Mouse (Mus musculus) neural tube, embryonic 11.5 days (tissue): Measurements from ENCODE around the gene 4930447C04Rik. TPM values are rescaled to one million over a fixed set of nuclear protein-coding genes. Genes with fewer than 3 reads are reported as not detected.

Experiments used
- ATAC-seq: fragments of 200-750 bp; cut with Nextera tagmentation; 2 replicates; pipeline ENCODE4 v1.8.0; 2017; ENCODE audit warnings: moderate number of reproducible peaks, mild to moderate bottlenecking, moderate TSS enrichment, moderate library complexity; ENCODE audit not compliant: insufficient read depth, low FRiP score, low TSS enrichment
- DNase-seq: peaks from one replicate; pipeline ENCODE4 v3.0.0-alpha.2; 2015; ENCODE audit warnings: low spot score
- H3K27ac ChIP-seq: fragments of 300-500 bp; sonication (generic); 2 replicates; pipeline ENCODE4 v1.5.1; 2014; ENCODE audit warnings: low read depth, mild to moderate bottlenecking, low read length
- H3K27me3 ChIP-seq: fragments of 300-500 bp; sonication (generic); 2 replicates; pipeline ENCODE4 v1.6.1; 2014; ENCODE audit warnings: mild to moderate bottlenecking, low read length, mixed read lengths; ENCODE audit not compliant: control insufficient read depth, insufficient read depth
- H3K36me3 ChIP-seq: fragments of 300-500 bp; sonication (generic); 2 replicates; pipeline ENCODE4 v1.6.1; 2014; ENCODE audit warnings: mild to moderate bottlenecking, low read length, moderate library complexity, mixed read lengths; ENCODE audit not compliant: control insufficient read depth, insufficient read depth
- H3K4me1 ChIP-seq: fragments of 300-500 bp; sonication (generic); 2 replicates; pipeline ENCODE4 v1.6.1; 2014; ENCODE audit warnings: low read length, mixed read lengths; ENCODE audit not compliant: control insufficient read depth, insufficient read depth
- H3K4me2 ChIP-seq: fragments of 300-500 bp; sonication (generic); 2 replicates; pipeline ENCODE4 v1.6.1; 2014; ENCODE audit warnings: low read depth, mild to moderate bottlenecking, moderate library complexity
- H3K4me3 ChIP-seq: fragments of 300-500 bp; sonication (generic); 2 replicates; pipeline ENCODE4 v1.5.1; 2014; ENCODE audit warnings: low read depth, low read length
- H3K9ac ChIP-seq: fragments of 300-500 bp; sonication (generic); 2 replicates; pipeline ENCODE4 v1.6.1; 2014; ENCODE audit warnings: mild to moderate bottlenecking, low read length
- H3K9me3 ChIP-seq: fragments of 300-500 bp; sonication (generic); 2 replicates; pipeline ENCODE4 v1.6.1; 2016; ENCODE audit warnings: low read length; ENCODE audit not compliant: control insufficient read depth
- WGBS: fragments of 180-500 bp; shearing (Covaris S2); extraction: QIAGEN DNeasy Blood & Tissue Kit; methylation state at CpG from one replicate; pipeline ENCODE4 v1.1.7; 2014; 5-methylcytosine and 5-hydroxymethylcytosine counted together
- polyA plus RNA-seq: library from polyadenylated mRNA; unstranded; fragments of >200 nt; fragmentation: Nextera tagmentation; extraction: Ambion mirVana; gene quantifications from 2 replicates; pipeline ENCODE4 v1.2.1, GENCODE M21; 2014

Gene 4930447C04Rik
- polyA plus RNA-seq, result 1.9 and 2.6 TPM in 2 replicates

DNA sequence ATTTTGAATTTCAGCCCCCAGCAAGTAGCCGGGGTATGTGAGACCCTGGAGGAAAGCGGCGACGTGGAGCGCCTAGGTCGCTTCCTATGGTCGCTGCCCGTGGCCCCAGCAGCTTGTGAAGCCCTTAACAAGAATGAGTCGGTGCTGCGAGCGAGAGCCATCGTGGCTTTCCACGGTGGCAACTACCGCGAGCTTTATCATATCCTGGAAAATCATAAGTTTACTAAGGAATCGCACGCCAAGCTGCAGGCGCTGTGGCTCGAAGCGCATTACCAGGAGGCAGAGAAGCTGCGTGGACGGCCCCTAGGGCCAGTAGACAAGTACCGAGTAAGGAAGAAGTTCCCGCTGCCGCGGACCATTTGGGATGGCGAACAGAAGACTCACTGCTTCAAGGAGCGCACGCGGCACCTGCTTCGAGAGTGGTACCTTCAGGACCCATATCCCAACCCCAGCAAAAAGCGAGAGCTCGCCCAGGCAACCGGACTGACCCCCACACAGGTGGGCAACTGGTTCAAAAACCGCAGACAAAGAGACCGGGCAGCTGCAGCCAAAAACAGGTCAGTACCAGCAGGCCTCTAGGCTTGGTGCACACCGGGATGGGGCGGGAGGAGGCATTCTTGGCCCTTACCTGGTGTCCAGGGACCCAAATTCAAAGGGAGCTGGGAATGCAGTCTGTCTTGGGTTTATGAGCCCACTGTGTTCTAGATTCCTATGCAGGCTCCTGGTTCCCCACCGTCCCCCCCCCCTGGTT lies at the start of gene 4930447C04Rik:
Gene 4930447C04Rik, minus strand, starts transcription at position 704 of the 751 bp plus-strand sequence.
- Histone ChIP-seq H3K27ac (no peak within 1 kb of the TSS), H3K27me3 (peaks cover 95% of the 10 kb centered on the region), H3K4me2 (peak within 1 kb of the TSS; percentile 18; the same call in 1 of the 2 replicates), H3K9me3 (no peaks in the 10 kb centered on the region), H3K4me1 (peaks cover 2% of the 10 kb centered on the region; the same call in 1 of the 2 replicates), H3K9ac (no peak within 1 kb of the TSS), H3K36me3 (no peaks in the 10 kb centered on the region), H3K4me3 (peak within 1 kb of the TSS; percentile 3; the same call in 1 of the 2 replicates)
- ATAC-seq (no peak), DNase-seq (peak; percentile 56)
- WGBS, result under 1% methylated on average over 39 of the region's 39 CpGs

DNA sequence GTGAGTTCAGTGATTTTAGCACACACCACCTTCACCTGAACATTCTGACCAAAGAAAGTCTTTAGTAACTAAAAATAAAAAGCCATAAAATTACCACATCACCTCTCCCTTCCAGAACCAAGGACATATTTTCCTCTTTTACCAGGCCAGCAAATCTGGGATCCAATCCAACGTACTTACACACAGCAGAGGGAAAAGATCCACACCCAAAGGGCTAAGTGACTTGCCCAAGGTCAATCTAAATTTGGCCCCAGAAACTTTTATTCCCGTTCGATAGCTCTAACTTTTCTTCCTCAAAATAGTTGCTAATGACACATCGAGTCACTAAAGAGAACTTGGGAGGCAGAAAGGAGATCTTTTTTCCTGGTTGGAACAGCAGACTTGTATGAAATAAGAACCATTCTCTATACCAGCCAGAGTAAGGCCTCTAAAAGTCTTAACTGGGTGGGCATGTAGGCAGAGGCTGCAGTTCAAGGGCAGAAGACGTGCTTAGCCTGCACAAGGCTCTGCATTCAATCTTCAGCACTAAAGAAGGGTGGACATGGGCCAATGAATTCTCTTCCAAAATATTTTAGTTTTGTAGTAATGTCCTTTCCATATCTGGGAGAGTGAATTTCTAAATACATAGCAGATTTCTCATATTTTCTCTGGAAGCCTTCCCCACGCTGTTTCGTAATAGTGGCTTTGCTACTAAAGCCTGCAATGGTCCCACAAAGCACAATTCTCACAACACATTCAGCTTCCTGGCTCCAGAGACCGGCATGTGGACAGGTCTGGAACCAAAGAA lies 42.7 kb upstream of the 4930447C04Rik start:
- H3K9me3 ChIP-seq, result no peaks in the 10 kb centered on the region
- no peak for ATAC-seq
- H3K9ac ChIP-seq, result no peak overlapping the region
- no peaks in the 10 kb centered on the region for H3K4me1 ChIP-seq
- no peaks in the 10 kb centered on the region for H3K27me3 ChIP-seq
- H3K27ac ChIP-seq, result no peak overlapping the region
- no peak overlapping the region for H3K4me3 ChIP-seq
- DNase-seq, result no peak
- H3K36me3 ChIP-seq, result no peaks in the 10 kb centered on the region
- H3K4me2 ChIP-seq, result no peak overlapping the region
- WGBS, result 85% methylated on average over 8 of the region's 8 CpGs

DNA sequence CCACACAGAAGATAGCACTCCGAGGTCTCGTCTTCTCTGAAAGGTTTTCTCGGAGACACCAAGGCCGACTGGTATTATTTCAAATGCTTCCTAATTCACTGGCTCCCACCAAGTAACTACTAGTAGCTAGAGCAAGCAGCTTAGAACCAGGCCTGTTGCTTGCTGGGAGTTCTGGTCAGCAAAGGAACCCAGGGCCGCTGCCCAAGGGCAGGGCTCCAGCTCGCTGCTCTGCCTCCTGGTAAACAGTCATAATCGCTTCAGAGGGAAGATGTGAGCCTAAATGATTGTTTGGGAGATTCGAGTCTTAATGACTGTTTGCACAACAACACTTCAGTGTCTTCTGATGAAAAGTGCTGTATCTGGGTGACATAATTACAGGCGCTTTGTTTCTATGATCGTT lies 42.0 kb upstream of the 4930447C04Rik start:
- Histone ChIP-seq H3K4me3 (no peak overlapping the region), H3K27ac (no peak overlapping the region), H3K9me3 (no peaks in the 10 kb centered on the region), H3K36me3 (no peaks in the 10 kb centered on the region), H3K27me3 (no peaks in the 10 kb centered on the region), H3K4me2 (no peak overlapping the region), H3K4me1 (no peaks in the 10 kb centered on the region), H3K9ac (no peak overlapping the region)
- ATAC-seq (no peak), DNase-seq (no peak)
- WGBS, result 74% methylated on average over 10 of the region's 10 CpGs

DNA sequence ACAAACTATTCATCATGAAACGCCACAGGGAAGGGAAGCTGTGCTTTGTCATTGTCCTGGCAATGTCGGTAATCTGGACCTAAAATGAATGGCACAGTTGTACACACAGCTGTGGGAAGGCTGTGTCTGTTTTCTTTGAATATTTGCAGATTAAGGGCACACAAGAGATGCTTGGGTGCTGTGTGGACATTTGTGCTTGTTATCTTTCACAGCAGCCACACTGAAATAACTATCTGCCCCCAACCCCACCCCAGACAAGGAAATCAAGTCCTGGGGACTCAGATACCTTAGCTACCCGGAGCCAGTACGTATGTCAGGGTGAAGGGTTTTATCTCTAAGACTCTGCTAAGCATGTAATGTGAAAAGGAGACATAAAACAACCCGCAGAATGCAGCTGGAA lies 38.7 kb upstream of the 4930447C04Rik start:
- no peak overlapping the region for H3K4me3 ChIP-seq
- no peaks in the 10 kb centered on the region for H3K9me3 ChIP-seq
- no peak overlapping the region for H3K9ac ChIP-seq
- 0 out of 2 replicates have a peak, but pooled peaks cover 3% of the 10 kb centered on the region for H3K27me3 ChIP-seq
- H3K4me1 ChIP-seq, result no peaks in the 10 kb centered on the region
- no peaks in the 10 kb centered on the region for H3K36me3 ChIP-seq
- no peak for ATAC-seq
- no peak for DNase-seq
- no peak overlapping the region for H3K27ac ChIP-seq
- WGBS, result 83% methylated on average over 5 of the region's 5 CpGs
- no peak overlapping the region for H3K4me2 ChIP-seq

DNA sequence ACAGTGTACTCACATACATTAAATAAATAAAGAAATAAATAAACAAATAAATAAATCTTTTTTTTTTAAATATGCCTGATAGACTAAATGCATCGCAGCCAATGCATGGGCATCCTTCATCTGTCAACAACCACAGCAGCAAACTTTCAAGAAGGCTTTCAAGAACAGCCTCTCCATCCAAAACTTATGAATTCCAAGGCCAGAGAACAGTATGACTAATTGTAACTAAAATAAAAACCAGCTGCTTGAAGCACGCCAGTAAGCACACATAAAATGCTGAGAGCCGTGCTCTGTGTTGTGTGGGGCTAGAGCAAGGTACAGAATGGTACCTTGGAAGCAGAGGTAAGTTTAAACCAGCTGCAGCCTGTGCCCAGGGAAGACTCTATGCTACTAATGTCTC lies 37.3 kb upstream of the 4930447C04Rik start:
- WGBS, result 75% methylated on average over 3 of the region's 3 CpGs
- DNase-seq, result no peak
- H3K4me2 ChIP-seq, result no peak overlapping the region

DNA sequence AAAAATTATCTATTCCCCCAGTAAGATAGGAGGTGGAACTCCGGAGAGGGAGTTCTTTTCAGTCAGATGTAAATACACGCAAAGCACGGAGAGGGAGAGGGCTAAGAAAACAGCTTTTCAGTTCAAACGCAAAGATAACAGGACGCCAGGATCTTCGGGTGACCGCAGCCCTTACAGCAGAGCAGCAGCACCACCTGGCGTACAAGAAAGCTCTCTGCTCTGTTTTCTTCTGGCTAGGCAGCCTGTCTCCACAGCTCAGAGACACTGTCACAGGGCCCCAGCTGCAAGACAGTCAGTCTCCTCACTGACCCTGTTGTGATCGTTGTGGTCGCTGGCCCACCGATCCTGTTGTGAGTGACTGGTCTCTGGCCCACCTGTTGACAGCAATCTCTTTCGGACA lies 36.1 kb upstream of the 4930447C04Rik start:
- H3K4me1 ChIP-seq, result no peaks in the 10 kb centered on the region
- peak overlapping the region; percentile 48 for H3K4me2 ChIP-seq
- H3K9ac ChIP-seq, result no peak overlapping the region
- H3K4me3 ChIP-seq, result no peak overlapping the region
- peak; percentile 82 for DNase-seq
- ATAC-seq, result no peak; the same call in 1 of the 2 replicates
- H3K27ac ChIP-seq, result no peak overlapping the region
- under 1% methylated on average over 12 of the region's 12 CpGs for WGBS
- no peaks in the 10 kb centered on the region for H3K36me3 ChIP-seq
- no peaks in the 10 kb centered on the region for H3K9me3 ChIP-seq
- 0 out of 2 replicates have a peak, but pooled peaks cover 3% of the 10 kb centered on the region for H3K27me3 ChIP-seq

More for the DNA sequence above, 37.3 kb upstream of the 4930447C04Rik start:
- Histone ChIP-seq H3K27ac (no peak overlapping the region), H3K9ac (no peak overlapping the region), H3K36me3 (no peaks in the 10 kb centered on the region), H3K9me3 (no peaks in the 10 kb centered on the region), H3K27me3 (0 out of 2 replicates have a peak, but pooled peaks cover 3% of the 10 kb centered on the region), H3K4me1 (no peaks in the 10 kb centered on the region), H3K4me3 (no peak overlapping the region)
- ATAC-seq, result no peak

DNA sequence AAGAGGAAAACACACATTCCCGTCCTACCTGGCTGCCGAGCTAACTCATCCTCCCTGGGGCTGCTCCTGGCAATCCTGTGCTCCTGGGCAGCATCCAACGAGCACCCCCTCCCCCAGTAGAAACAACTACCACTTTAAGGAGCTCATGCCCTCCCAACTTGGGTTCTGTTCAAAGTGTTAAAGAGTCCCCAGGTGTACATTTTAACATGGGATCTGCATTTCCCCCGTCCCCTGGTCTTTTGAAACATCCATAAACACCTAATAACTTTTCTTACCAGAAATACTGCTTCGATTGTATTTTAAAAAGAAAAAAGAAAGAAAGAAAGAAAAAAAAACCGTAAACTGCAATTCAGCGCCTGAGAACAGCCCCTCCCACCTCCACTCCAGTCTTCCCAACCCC lies 35.6 kb upstream of the 4930447C04Rik start:
- no peak for DNase-seq
- ATAC-seq, result no peak
- H3K4me1 ChIP-seq, result no peaks in the 10 kb centered on the region
- H3K36me3 ChIP-seq, result no peaks in the 10 kb centered on the region
- peak overlapping the region; percentile 48 for H3K4me2 ChIP-seq
- H3K9me3 ChIP-seq, result no peaks in the 10 kb centered on the region
- no peak overlapping the region for H3K9ac ChIP-seq
- H3K27ac ChIP-seq, result no peak overlapping the region
- H3K4me3 ChIP-seq, result no peak overlapping the region
- WGBS, result 6% methylated on average over 7 of the region's 7 CpGs
- H3K27me3 ChIP-seq, result 0 out of 2 replicates have a peak, but pooled peaks cover 3% of the 10 kb centered on the region

DNA sequence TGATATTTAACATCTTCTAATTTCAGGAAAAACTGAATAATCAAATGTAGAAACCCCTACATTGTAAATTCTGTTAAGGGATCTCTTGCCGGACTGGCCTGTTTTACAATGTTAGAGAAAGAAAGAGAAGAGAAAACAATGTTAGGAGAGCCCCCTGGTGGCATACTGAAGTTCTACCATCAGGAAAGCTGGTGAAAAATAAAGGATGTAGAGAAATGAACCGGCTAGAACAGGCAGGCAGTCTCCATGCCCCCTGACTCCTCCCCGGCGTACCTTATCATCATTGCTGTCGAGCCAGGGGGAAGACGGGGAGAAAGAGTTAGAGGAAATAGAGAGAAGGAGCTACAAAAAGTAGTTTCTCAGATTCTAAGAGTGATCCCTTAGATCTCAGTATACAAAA lies 32.6 kb upstream of the 4930447C04Rik start:
- Histone ChIP-seq H3K4me3 (no peak overlapping the region), H3K9me3 (no peaks in the 10 kb centered on the region), H3K27ac (no peak overlapping the region), H3K9ac (no peak overlapping the region), H3K4me1 (no peaks in the 10 kb centered on the region), H3K27me3 (0 out of 2 replicates have a peak, but pooled peaks cover 3% of the 10 kb centered on the region), H3K4me2 (no peak overlapping the region), H3K36me3 (no peaks in the 10 kb centered on the region)
- ATAC-seq (no peak), DNase-seq (peak; percentile 51)
- WGBS, result 15% methylated on average over 6 of the region's 6 CpGs
